Mouse (Mus musculus): ENCODE data around the gene Ehbp1. TPM values are rescaled to one million over a fixed set of nuclear protein-coding genes. Genes with fewer than 3 reads are reported as not detected.

The Ehbp1 gene
- polyA plus RNA-seq, 1 experiment from 2014 or later = 11.8 TPM

GRCm38 (mm10) chr11:22197935-22198334 is 144.2 kb downstream of the Ehbp1 start:
- 79% methylated on average over 6 of the region's 6 CpGs for WGBS
- no peaks in the 10 kb centered on the region for H3K27me3 ChIP-seq
- H3K36me3 ChIP-seq = no peaks in the 10 kb centered on the region
- no peak overlapping the region for H3K4me3 ChIP-seq (replicated peaks)
- no peaks in the 10 kb centered on the region for H3K9me3 ChIP-seq
- H3K27ac ChIP-seq = no peak overlapping the region
- no peak for ATAC-seq (ENCODE audit: insufficient number of reproducible peaks, insufficient read depth, low FRiP score, low TSS enrichment, low read depth)
- no peak overlapping the region for H3K9ac ChIP-seq (replicated peaks)
- no peak overlapping the region for H3K4me2 ChIP-seq
- H3K4me1 ChIP-seq (replicated peaks) = peaks cover 25% of the 10 kb centered on the region

DNA sequence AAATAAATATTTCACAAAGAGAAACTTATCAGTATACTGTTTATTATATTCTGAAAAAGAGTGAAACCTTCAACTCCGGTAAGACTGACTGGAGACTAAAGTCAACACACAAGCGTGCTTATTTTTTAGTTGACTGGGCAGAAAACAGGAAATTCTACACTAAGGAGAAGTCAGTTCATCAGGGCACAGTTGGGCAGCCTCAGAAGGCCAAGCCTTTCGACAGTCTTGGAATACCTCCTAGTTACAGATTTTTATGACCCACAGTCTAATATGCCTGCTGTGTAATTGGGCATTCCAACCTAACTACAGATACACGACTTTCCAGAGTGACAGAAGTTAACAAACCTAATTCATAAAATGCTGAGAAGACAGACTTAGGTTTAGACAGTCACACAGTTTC is 145.3 kb downstream of the Ehbp1 start:
- Histone ChIP-seq H3K9ac (replicated peaks) (no peak overlapping the region), H3K27me3 (no peaks in the 10 kb centered on the region), H3K27ac (no peak overlapping the region), H3K4me1 (replicated peaks) (peaks cover 25% of the 10 kb centered on the region), H3K36me3 (no peaks in the 10 kb centered on the region), H3K4me3 (replicated peaks) (no peak overlapping the region), H3K9me3 (no peaks in the 10 kb centered on the region), H3K4me2 (no peak overlapping the region)
- no peak for ATAC-seq (ENCODE audit: insufficient number of reproducible peaks, insufficient read depth, low FRiP score, low TSS enrichment, low read depth)
- WGBS = 29% methylated on average over 4 of the region's 4 CpGs

DNA sequence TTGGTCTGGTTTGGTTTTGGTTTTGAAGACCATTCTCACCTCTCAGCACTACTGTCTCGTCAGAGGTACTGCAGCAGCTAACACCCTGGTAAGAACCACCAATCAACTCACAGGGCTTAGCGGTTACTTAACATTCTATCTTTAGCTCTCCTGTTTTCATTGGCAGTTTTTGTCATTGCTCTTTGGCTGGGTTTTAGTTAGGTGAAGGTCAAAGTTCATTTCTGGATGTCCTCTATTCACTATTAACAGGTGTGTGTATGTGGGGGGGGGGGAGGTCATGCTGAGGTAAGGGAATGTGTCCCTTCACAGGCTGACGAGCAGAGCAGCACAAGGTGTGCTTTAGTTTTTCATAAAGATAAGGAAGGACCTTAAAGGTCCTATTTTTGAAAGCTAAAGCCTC is 147.5 kb downstream of the Ehbp1 start:
- Histone ChIP-seq H3K9ac (replicated peaks) (no peak overlapping the region), H3K36me3 (no peaks in the 10 kb centered on the region), H3K4me2 (no peak overlapping the region), H3K4me1 (replicated peaks) (peaks cover 21% of the 10 kb centered on the region), H3K27ac (no peak overlapping the region), H3K9me3 (no peaks in the 10 kb centered on the region), H3K27me3 (no peaks in the 10 kb centered on the region), H3K4me3 (replicated peaks) (no peak overlapping the region)
- ATAC-seq (ENCODE audit: insufficient number of reproducible peaks, insufficient read depth, low FRiP score, low TSS enrichment, low read depth) = no peak
- 69% methylated on average over 3 of the region's 3 CpGs for WGBS

DNA sequence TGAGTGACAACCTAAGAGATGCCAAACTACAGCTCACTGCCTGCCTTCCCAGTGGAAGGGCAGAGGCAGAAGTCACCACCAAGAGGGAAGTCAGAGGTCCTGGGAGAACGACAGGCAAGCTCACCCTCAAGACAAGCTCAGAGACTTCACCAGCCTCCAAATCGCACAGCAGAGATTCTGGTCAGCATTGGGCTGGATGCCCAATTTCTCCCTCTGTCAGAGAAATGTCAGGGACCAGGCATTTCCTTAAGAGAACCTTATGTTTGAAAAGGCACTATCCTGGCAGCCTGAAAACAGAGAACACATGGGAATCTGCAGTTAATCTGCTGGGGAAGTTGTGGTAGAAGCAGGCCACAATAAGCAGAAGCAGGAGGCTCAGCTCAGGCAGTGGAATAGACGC is 151.5 kb downstream of the Ehbp1 start:
- Histone ChIP-seq H3K9ac (replicated peaks) (no peak overlapping the region), H3K9me3 (no peaks in the 10 kb centered on the region)
- 63% methylated on average over 3 of the region's 3 CpGs for WGBS

GRCm38 (mm10) chr11:22189970-22190369 is 152.1 kb downstream of the Ehbp1 start:
- Histone ChIP-seq H3K27me3 (no peaks in the 10 kb centered on the region), H3K27ac (no peak overlapping the region), H3K36me3 (no peaks in the 10 kb centered on the region), H3K4me2 (no peak overlapping the region), H3K9me3 (no peaks in the 10 kb centered on the region), H3K4me3 (replicated peaks) (no peak overlapping the region), H3K9ac (replicated peaks) (no peak overlapping the region), H3K4me1 (replicated peaks) (no peaks in the 10 kb centered on the region; the same call in 1 of the 2 replicates)
- 76% methylated on average over 3 of the region's 3 CpGs for WGBS
- no peak for ATAC-seq (ENCODE audit: insufficient number of reproducible peaks, insufficient read depth, low FRiP score, low TSS enrichment, low read depth)

More for the DNA sequence above, 151.5 kb downstream of the Ehbp1 start:
- Histone ChIP-seq H3K4me1 (replicated peaks) (peaks cover 4% of the 10 kb centered on the region; the same call in 1 of the 2 replicates), H3K4me2 (no peak overlapping the region), H3K27me3 (no peaks in the 10 kb centered on the region), H3K27ac (no peak overlapping the region), H3K4me3 (replicated peaks) (no peak overlapping the region), H3K36me3 (no peaks in the 10 kb centered on the region)
- no peak for ATAC-seq (ENCODE audit: insufficient number of reproducible peaks, insufficient read depth, low FRiP score, low TSS enrichment, low read depth)

GRCm38 (mm10) chr11:22181530-22182501 is 160.3 kb downstream of the Ehbp1 start:
- H3K4me2 ChIP-seq = no peak overlapping the region
- no peak overlapping the region for H3K9ac ChIP-seq (replicated peaks)
- no peaks in the 10 kb centered on the region; the same call in 1 of the 2 replicates for H3K4me1 ChIP-seq (replicated peaks)
- ATAC-seq (ENCODE audit: insufficient number of reproducible peaks, insufficient read depth, low FRiP score, low TSS enrichment, low read depth) = no peak
- H3K27me3 ChIP-seq = no peaks in the 10 kb centered on the region
- WGBS = 83% methylated on average over 8 of the region's 8 CpGs
- H3K27ac ChIP-seq = no peak overlapping the region
- H3K4me3 ChIP-seq (replicated peaks) = no peak overlapping the region
- no peaks in the 10 kb centered on the region for H3K9me3 ChIP-seq
- H3K36me3 ChIP-seq = no peaks in the 10 kb centered on the region

DNA sequence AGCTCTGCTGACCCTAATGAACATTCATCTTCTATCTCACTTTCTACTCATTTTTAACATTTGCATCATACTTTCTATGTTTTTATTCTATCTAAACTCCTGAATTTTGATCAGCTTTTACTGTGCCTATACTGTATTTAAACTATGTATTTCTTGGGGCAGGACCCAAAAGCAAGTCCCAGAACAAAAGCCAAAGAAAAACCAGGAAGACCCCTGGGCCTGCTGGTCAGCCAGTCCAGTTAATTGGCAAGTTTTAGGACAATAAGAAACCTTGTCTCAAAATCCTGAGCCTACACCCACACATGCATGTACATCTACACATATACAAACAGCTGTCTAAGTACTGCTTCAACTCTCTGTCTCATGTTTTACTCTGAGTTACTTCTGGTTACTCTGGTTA is 161.9 kb downstream of the Ehbp1 start:
- Histone ChIP-seq H3K27ac (no peak overlapping the region), H3K4me1 (replicated peaks) (no peaks in the 10 kb centered on the region), H3K36me3 (no peaks in the 10 kb centered on the region), H3K4me3 (replicated peaks) (no peak overlapping the region), H3K27me3 (no peaks in the 10 kb centered on the region), H3K4me2 (no peak overlapping the region), H3K9me3 (no peaks in the 10 kb centered on the region), H3K9ac (replicated peaks) (no peak overlapping the region)
- ATAC-seq (ENCODE audit: insufficient number of reproducible peaks, insufficient read depth, low FRiP score, low TSS enrichment, low read depth) = no peak

- 86% methylated on average over 1 of the region's 1 CpGs for WGBS
- H3K36me3 ChIP-seq = no peaks in the 10 kb centered on the region
- no peaks in the 10 kb centered on the region for H3K9me3 ChIP-seq
- H3K27ac ChIP-seq = no peak overlapping the region
- H3K4me1 ChIP-seq (replicated peaks) = no peaks in the 10 kb centered on the region
- no peaks in the 10 kb centered on the region for H3K27me3 ChIP-seq
- H3K9ac ChIP-seq (replicated peaks) = no peak overlapping the region
- no peak overlapping the region for H3K4me3 ChIP-seq (replicated peaks)
- no peak overlapping the region for H3K4me2 ChIP-seq
- ATAC-seq (ENCODE audit: insufficient number of reproducible peaks, insufficient read depth, low FRiP score, low TSS enrichment, low read depth) = no peak
These were observed 163.5 kb downstream of the Ehbp1 start for GRCm38 (mm10) chr11:22178569-22178968.

DNA sequence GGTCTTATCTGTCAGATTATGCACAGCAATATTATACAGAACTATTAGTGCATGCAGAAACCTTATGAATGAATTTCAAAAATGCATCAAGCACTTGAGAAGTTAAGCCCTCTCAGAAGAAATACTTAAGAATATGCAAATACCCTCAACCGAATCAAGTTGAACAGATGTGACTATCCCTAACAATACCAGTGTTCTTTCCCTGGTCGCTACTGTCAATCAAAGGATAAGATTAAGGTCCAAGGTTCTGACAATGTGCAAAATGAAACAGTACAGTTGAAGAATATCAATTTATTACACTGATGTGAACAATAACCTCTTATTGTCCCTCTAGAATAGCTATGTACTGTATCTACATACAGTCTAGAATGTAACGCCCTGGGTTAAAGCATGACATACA is 167.8 kb downstream of the Ehbp1 start:
- H3K36me3 ChIP-seq = peaks cover 15% of the 10 kb centered on the region; the same call in 1 of the 2 replicates
- no peak overlapping the region for H3K4me3 ChIP-seq (replicated peaks)
- H3K4me2 ChIP-seq = no peak overlapping the region
- no peaks in the 10 kb centered on the region for H3K4me1 ChIP-seq (replicated peaks)
- ATAC-seq (ENCODE audit: insufficient number of reproducible peaks, insufficient read depth, low FRiP score, low TSS enrichment, low read depth) = no peak
- no peaks in the 10 kb centered on the region for H3K9me3 ChIP-seq
- 90% methylated on average over 3 of the region's 3 CpGs for WGBS
- no peak overlapping the region for H3K9ac ChIP-seq (replicated peaks)
- H3K27me3 ChIP-seq = no peaks in the 10 kb centered on the region
- no peak overlapping the region for H3K27ac ChIP-seq

- H3K4me1 ChIP-seq (replicated peaks) = no peaks in the 10 kb centered on the region
- no peak overlapping the region for H3K27ac ChIP-seq
- H3K9me3 ChIP-seq = no peaks in the 10 kb centered on the region
- H3K9ac ChIP-seq (replicated peaks) = no peak overlapping the region
- no peak overlapping the region for H3K4me3 ChIP-seq (replicated peaks)
- 92% methylated on average over 6 of the region's 6 CpGs for WGBS
- H3K4me2 ChIP-seq = no peak overlapping the region
- no peaks in the 10 kb centered on the region for H3K27me3 ChIP-seq
- no peak for ATAC-seq (ENCODE audit: insufficient number of reproducible peaks, insufficient read depth, low FRiP score, low TSS enrichment, low read depth)
- peaks cover 19% of the 10 kb centered on the region for H3K36me3 ChIP-seq
These were observed 171.0 kb downstream of the Ehbp1 start for GRCm38 (mm10) chr11:22170962-22171638.

GRCm38 (mm10) chr11:22157882-22158281 is 184.2 kb downstream of the Ehbp1 start:
- ATAC-seq (ENCODE audit: insufficient number of reproducible peaks, insufficient read depth, low FRiP score, low TSS enrichment, low read depth) = no peak
- no peak overlapping the region for H3K4me3 ChIP-seq (replicated peaks)
- no peaks in the 10 kb centered on the region for H3K36me3 ChIP-seq
- H3K9ac ChIP-seq (replicated peaks) = no peak overlapping the region
- no peak overlapping the region for H3K27ac ChIP-seq
- WGBS = 88% methylated on average over 4 of the region's 4 CpGs
- H3K27me3 ChIP-seq = no peaks in the 10 kb centered on the region
- no peak overlapping the region for H3K4me2 ChIP-seq
- H3K4me1 ChIP-seq (replicated peaks) = no peaks in the 10 kb centered on the region
- no peaks in the 10 kb centered on the region for H3K9me3 ChIP-seq

Data from limb, embryonic 12.5 days (tissue).